Mouse (Mus musculus) CH12.LX (cell line): ENCODE results near the gene Hoxc5. TPM values are rescaled to one million over a fixed set of nuclear protein-coding genes. Genes with fewer than 3 reads are reported as not detected.

Experiments used
- DNase-seq: peaks from one replicate; pipeline ENCODE4 v3.0.0-alpha.2; 2013; ENCODE audit errors: extremely low read depth
- H3K27ac ChIP-seq: 2 replicates; pipeline ENCODE4 v1.5.1; 2012; ENCODE audit warnings: low read depth, mild to moderate bottlenecking, control low read depth, moderate library complexity; ENCODE audit not compliant: insufficient read depth
- H3K27me3 ChIP-seq: replicated peaks from 2 replicates; pipeline ENCODE3; 2012; ENCODE audit warnings: inconsistent platforms
- H3K36me3 ChIP-seq, 2 experiments: replicated peaks in 1 of 2; 2 replicates each; pipeline versions ENCODE3 to v1.6.1; 2012; ENCODE audit warnings: inconsistent platforms in 1 of 2, low read length in 1 of 2, mild to moderate bottlenecking in 1 of 2, mixed read lengths in 1 of 2, moderate library complexity in 1 of 2; ENCODE audit not compliant: control insufficient read depth in 1 of 2, insufficient read depth in 1 of 2
- H3K4me1 ChIP-seq, 2 experiments: 2 replicates each; pipeline ENCODE4 v1.6.1; 2012; ENCODE audit warnings: inconsistent platforms in 1 of 2, moderate library complexity in 1 of 2; ENCODE audit not compliant: insufficient read depth in 2 of 2, control insufficient read depth in 1 of 2
- H3K4me2 ChIP-seq: 2 replicates; pipeline ENCODE4 v1.6.1; 2012; ENCODE audit warnings: low read depth, mild to moderate bottlenecking, control low read depth; ENCODE audit not compliant: poor library complexity, insufficient read depth, severe bottlenecking
- H3K4me3 ChIP-seq, 3 experiments: fragments of 150-350 bp in 1 of 3; sonication (generic) in 1 of 3; replicated peaks in 1 of 3; 2 replicates each; pipeline versions ENCODE3 to v1.5.1; 2011 to 2012; ENCODE audit warnings: low read depth in 2 of 3, low read length in 2 of 3, mild to moderate bottlenecking in 2 of 3, moderate library complexity in 2 of 3, control low read depth in 1 of 3, improper control_type of control experiment in 1 of 3, inconsistent platforms in 1 of 3, mixed read lengths in 1 of 3; ENCODE audit not compliant: poor library complexity in 1 of 3
- H3K79me2 ChIP-seq: replicated peaks from 2 replicates; pipeline ENCODE4 v1.6.1; 2012; ENCODE audit warnings: mild to moderate bottlenecking, moderate library complexity; ENCODE audit not compliant: control insufficient read depth, poor library complexity, insufficient read depth, severe bottlenecking; ENCODE audit errors: extremely low read depth
- H3K9ac ChIP-seq: 2 replicates; pipeline ENCODE4 v1.6.1; 2012; ENCODE audit warnings: low read depth, mild to moderate bottlenecking, control low read depth, moderate library complexity; ENCODE audit not compliant: insufficient read depth
- H3K9me3 ChIP-seq: replicated peaks from 2 replicates; pipeline ENCODE3; 2012; ENCODE audit warnings: low read length, inconsistent platforms, mixed read lengths
- BHLHE40 ChIP-seq: IDR thresholded peaks from 2 replicates; pipeline ENCODE4 v1.6.1; 2011; ENCODE audit warnings: mild to moderate bottlenecking, low read depth, low read length, improper control_type of control experiment
- CHD1 ChIP-seq: IDR thresholded peaks from 2 replicates; pipeline ENCODE4 v1.6.1; 2012; ENCODE audit warnings: low read depth, low read length, improper control_type of control experiment, inconsistent platforms
- CHD2 ChIP-seq: IDR thresholded peaks from 2 replicates; pipeline ENCODE4 v1.6.1; 2011; ENCODE audit warnings: low read length, improper control_type of control experiment
- CTCF ChIP-seq, 2 experiments: IDR thresholded peaks in 1 of 2; conservative IDR thresholded peaks in 1 of 2; 2 replicates each; pipeline ENCODE4 v1.5.1; 2011 to 2012; ENCODE audit warnings: low read depth in 2 of 2, low read length in 2 of 2, improper control_type of control experiment in 1 of 2, inconsistent platforms in 1 of 2, mild to moderate bottlenecking in 1 of 2, moderate library complexity in 1 of 2
- EP300 ChIP-seq: IDR thresholded peaks from 2 replicates; pipeline ENCODE4 v1.6.1; 2011; ENCODE audit warnings: low read length, improper control_type of control experiment
- GABPA ChIP-seq: IDR thresholded peaks from 2 replicates; pipeline ENCODE4 v1.6.1; 2012; ENCODE audit warnings: low read depth, low read length, improper control_type of control experiment, inconsistent platforms; ENCODE audit not compliant: insufficient replicate concordance
- HCFC1 ChIP-seq: IDR thresholded peaks from 2 replicates; pipeline ENCODE4 v1.6.1; 2012; ENCODE audit warnings: low read depth, mild to moderate bottlenecking, inconsistent platforms, low read length, improper control_type of control experiment
- IRF4 ChIP-seq: IDR thresholded peaks from 2 replicates; pipeline ENCODE4 v1.6.1; 2014; ENCODE audit warnings: low read depth, mild to moderate bottlenecking, inconsistent platforms, low read length, improper control_type of control experiment
- JUN ChIP-seq: IDR thresholded peaks from 2 replicates; pipeline ENCODE4 v1.6.1; 2011; ENCODE audit warnings: low read depth, mild to moderate bottlenecking, low read length, improper control_type of control experiment, moderate library complexity; ENCODE audit not compliant: insufficient read depth
- MAFK ChIP-seq: IDR thresholded peaks from 2 replicates; pipeline ENCODE4 v1.6.1; 2011; ENCODE audit warnings: low read length, improper control_type of control experiment; ENCODE audit not compliant: insufficient replicate concordance
- MAZ ChIP-seq: IDR thresholded peaks from 2 replicates; pipeline ENCODE4 v1.6.1; 2012; ENCODE audit warnings: low read depth, mild to moderate bottlenecking, inconsistent platforms, low read length, improper control_type of control experiment, moderate library complexity
- MXI1 ChIP-seq: IDR thresholded peaks from 2 replicates; pipeline ENCODE4 v1.6.1; 2011; ENCODE audit warnings: mild to moderate bottlenecking, low read depth, low read length, improper control_type of control experiment
- NELFE ChIP-seq: IDR thresholded peaks from 2 replicates; pipeline ENCODE4 v1.6.1; 2011; ENCODE audit warnings: low read depth, low read length, improper control_type of control experiment
- NRF1 ChIP-seq: IDR thresholded peaks from 2 replicates; pipeline ENCODE4 v1.6.1; 2014; ENCODE audit warnings: low read depth, mild to moderate bottlenecking, inconsistent platforms, low read length, improper control_type of control experiment, moderate library complexity
- PAX5 ChIP-seq: IDR thresholded peaks from 2 replicates; pipeline ENCODE4 v1.6.1; 2012; ENCODE audit warnings: low read length, inconsistent platforms, mixed read lengths
- POLR2A ChIP-seq: IDR thresholded peaks from 2 replicates; pipeline ENCODE4 v1.6.1; 2011; ENCODE audit warnings: low read depth, mild to moderate bottlenecking, improper control_type of control experiment, low read length
- RAD21 ChIP-seq: IDR thresholded peaks from 2 replicates; pipeline ENCODE4 v1.6.1; 2011; ENCODE audit warnings: low read depth, mild to moderate bottlenecking, low read length, improper control_type of control experiment, moderate library complexity
- RCOR1 ChIP-seq: conservative IDR thresholded peaks from 2 replicates; pipeline ENCODE4 v1.6.1; 2012; ENCODE audit warnings: low read depth, mild to moderate bottlenecking, inconsistent platforms, low read length, improper control_type of control experiment
- SIN3A ChIP-seq: IDR thresholded peaks from 2 replicates; pipeline ENCODE4 v1.6.1; 2012; ENCODE audit warnings: low read length, improper control_type of control experiment, inconsistent platforms
- SMC3 ChIP-seq: IDR thresholded peaks from 2 replicates; pipeline ENCODE4 v1.6.1; 2011; ENCODE audit warnings: low read depth, low read length, improper control_type of control experiment
- TCF12 ChIP-seq: IDR thresholded peaks from 2 replicates; pipeline ENCODE4 v1.6.1; 2014; ENCODE audit warnings: low read depth, mild to moderate bottlenecking, inconsistent platforms, low read length, improper control_type of control experiment
- UBTF ChIP-seq: IDR thresholded peaks from 2 replicates; pipeline ENCODE4 v1.6.1; 2012; ENCODE audit warnings: low read depth, mild to moderate bottlenecking, inconsistent platforms, low read length, improper control_type of control experiment, moderate library complexity
- USF1 ChIP-seq: IDR thresholded peaks from 2 replicates; pipeline ENCODE4 v1.6.1; 2014; ENCODE audit warnings: low read depth, mild to moderate bottlenecking, inconsistent platforms, low read length, improper control_type of control experiment
- USF2 ChIP-seq: conservative IDR thresholded peaks from 2 replicates; pipeline ENCODE4 v1.6.1; 2011; ENCODE audit warnings: low read depth, low read length, improper control_type of control experiment
- ZC3H11A ChIP-seq: IDR thresholded peaks from 2 replicates; pipeline ENCODE4 v1.6.1; 2012; ENCODE audit warnings: low read depth, mild to moderate bottlenecking, inconsistent platforms, low read length, improper control_type of control experiment
- dilution Hi-C: fragments of 300-500 bp; cut with MboI; formaldehyde crosslinking; loops from 2 replicates; pipeline ENCODE4 v1.14.3; 2020; ENCODE audit warnings: low sequenced_read_pairs; ENCODE audit not compliant: extremely low pct_unique_long_range_greater_than_20kb, extremely low pct_ligation_motif_present
- in situ Hi-C: fragments of 300-500 bp; cut with MboI; formaldehyde crosslinking; loops from 3 replicates; pipeline ENCODE4 v1.14.3; 2019; ENCODE audit warnings: low sequenced_read_pairs, low pct_ligation_motif_present, low pct_unique_long_range_greater_than_20kb, mixed read lengths
- polyA plus RNA-seq: library from polyadenylated mRNA; unstranded; fragments of >175 nt; gene quantifications from 2 replicates; pipeline ENCODE4 v1.2.1, GENCODE M21; 2012; ENCODE audit warnings: low read depth; ENCODE audit not compliant: insufficient read length
- total RNA-seq, 2 experiments: library from RNA; depleted of rRNA; stranded (reverse); fragments of 300-350 nt in 1 of 2; fragments of >200 nt in 1 of 2; gene quantifications; 2 replicates each; pipeline ENCODE4 v1.2.3; 2012 to 2014

Hoxc5 gene
- total and polyA plus RNA-seq, 3 experiments, result 0.15 to 0.16 TPM; not detected in 1

- Histone ChIP-seq H3K9me3 (no peaks in the 10 kb centered on the region), H3K4me1 (peaks cover 0 to 2% of the 10 kb centered on the region in 2 experiments; a peak in 2 of 4 replicates), H3K4me3 (no peak overlapping the region), H3K27ac (no peak overlapping the region), H3K27me3 (peaks cover 76% of the 10 kb centered on the region), H3K9ac (no peak overlapping the region), H3K36me3 (no peaks in the 10 kb centered on the region), H3K79me2 (no peaks in the 10 kb centered on the region), H3K4me2 (no peak overlapping the region)
- DNase-seq, result no peak
- TF ChIP-seq SIN3A, result no peak
- TF ChIP-seq HCFC1, result no peak
- no peak for TF ChIP-seq CTCF (conservative IDR thresholded peaks at IDR 0.05 in 1 of 2, IDR thresholded peaks at IDR 0.05 in 1 of 2; ENCODE audit: low read depth in 2 of 2, low read length in 2 of 2)
- TF ChIP-seq USF1, result no peak
- TF ChIP-seq EP300, result no peak
- TF ChIP-seq USF2, result no peak
- TF ChIP-seq POLR2A, result no peak
- TF ChIP-seq MAFK, result no peak
- no peak for TF ChIP-seq MAZ
- TF ChIP-seq PAX5, result no peak
- TF ChIP-seq MXI1, result no peak
- no peak for TF ChIP-seq JUN
- TF ChIP-seq IRF4, result no peak
- TF ChIP-seq GABPA, result no peak
- no peak for TF ChIP-seq CHD2
- no peak for TF ChIP-seq CHD1
- in situ Hi-C loops (loop anchor here (5.0 to 10.0 kb wide), 2 partner anchors 187 to 330 kb away; partner anchors contain the start of gene Gpr84), dilution Hi-C loops (no loop called here)
Observed at GRCm38 (mm10) chr15:102984925-102985324, 17.7 kb downstream of the Hoxc5 start.

- Histone ChIP-seq H3K36me3 (no peaks in the 10 kb centered on the region), H3K27me3 (peaks cover 64% of the 10 kb centered on the region), H3K9me3 (no peaks in the 10 kb centered on the region), H3K27ac (no peak overlapping the region), H3K4me3 (no peak overlapping the region), H3K9ac (no peak overlapping the region), H3K79me2 (no peaks in the 10 kb centered on the region), H3K4me1 (peaks cover 0 to 2% of the 10 kb centered on the region in 2 experiments; a peak in 1 of 4 replicates), H3K4me2 (no peak overlapping the region)
- in situ Hi-C loops (loop anchor here (5.0 to 10.0 kb wide), 2 partner anchors 185 to 328 kb away; partner anchors contain the start of gene Gpr84), dilution Hi-C loops (no loop called here)
- TF ChIP-seq RCOR1 (no peak), NELFE (peak; percentile 55; the same call in 1 of the 2 replicates), TCF12 (no peak), UBTF (no peak), CTCF (conservative IDR thresholded peaks at IDR 0.05 in 1 of 2, IDR thresholded peaks at IDR 0.05 in 1 of 2; ENCODE audit: low read depth in 2 of 2, low read length in 2 of 2) (peak; percentile 69 to 98), HCFC1 (no peak), BHLHE40 (0 out of 2 replicates have a peak, but pooled peaks have one; percentile 7), MAZ (0 out of 2 replicates have a peak, but pooled peaks have one; percentile 41), IRF4 (peak; percentile 30; the same call in 1 of the 2 replicates), CHD1 (no peak), JUN (no peak), NRF1 (no peak), SMC3 (peak; percentile 99), RAD21 (peak; percentile 99), ZC3H11A (peak; percentile 98)
- DNase-seq, result peak; percentile 93
Observed at GRCm38 (mm10) chr15:102987124-102987833, 20.0 kb downstream of the Hoxc5 start.
